Mouse (Mus musculus): ENCODE measurements at regions not wholly inside any gene's neighbourhood (a gene's known extent, or its start where the extent isn't known, plus 50 kb on each side); places are given as distances from the start of the nearest gene placed in this dataset.

- DNase-seq (ENCODE audit: low spot score in 2 of 2): no peak
Measured at GRCm38 (mm10) chr9:98791709-98792108, 50.6 kb upstream of the Prr23a1 start.

GRCm38 (mm10) chr9:98773651-98774185 is 68.6 kb upstream of the Prr23a1 start:
- peak in 1 of 2 experiments; percentile 10 for DNase-seq (ENCODE audit: low spot score in 2 of 2)

- DNase-seq (ENCODE audit: low spot score in 2 of 2): no peak
Measured at GRCm38 (mm10) chr9:98773212-98773611, 69.1 kb upstream of the Prr23a1 start.

- DNase-seq (ENCODE audit: low spot score in 2 of 2): no peak
Measured at GRCm38 (mm10) chr9:98754764-98755163, 87.5 kb upstream of the Prr23a1 start.

GRCm38 (mm10) chr9:98753356-98753953 is 88.8 kb upstream of the Prr23a1 start:
- DNase-seq (ENCODE audit: low spot score in 2 of 2): no peak

GRCm38 (mm10) chr9:98743785-98744184 is 98.5 kb upstream of the Prr23a1 start:
- no peak for DNase-seq (ENCODE audit: low spot score in 2 of 2)

GRCm38 (mm10) chr9:98727276-98727860 is 114.9 kb upstream of the Prr23a1 start:
- DNase-seq (ENCODE audit: low spot score in 2 of 2): no peak

- no peak for DNase-seq (ENCODE audit: low spot score in 2 of 2)
Measured at GRCm38 (mm10) chr9:98726638-98727037, 115.7 kb upstream of the Prr23a1 start.

GRCm38 (mm10) chr9:98722885-98723284 is 119.4 kb upstream of the Prr23a1 start:
- no peak for DNase-seq (ENCODE audit: low spot score in 2 of 2)

- DNase-seq (ENCODE audit: low spot score in 2 of 2): no peak
Measured at GRCm38 (mm10) chr9:98721381-98721780, 119.9 kb upstream of the Mrps22 start.

- DNase-seq (ENCODE audit: low spot score in 2 of 2): no peak
Measured at GRCm38 (mm10) chr9:98717701-98718270, 116.3 kb upstream of the Mrps22 start.

- DNase-seq (ENCODE audit: low spot score in 2 of 2): no peak
Measured at GRCm38 (mm10) chr9:98714661-98715060, 113.2 kb upstream of the Mrps22 start.

GRCm38 (mm10) chr9:98712826-98713225 is 111.4 kb upstream of the Mrps22 start:
- DNase-seq (ENCODE audit: low spot score in 2 of 2): no peak

- no peak for DNase-seq (ENCODE audit: low spot score in 2 of 2)
Measured at GRCm38 (mm10) chr9:98712023-98712563, 110.6 kb upstream of the Mrps22 start.

GRCm38 (mm10) chr9:98710155-98710710 is 108.8 kb upstream of the Mrps22 start:
- DNase-seq (ENCODE audit: low spot score in 2 of 2): no peak

- DNase-seq (ENCODE audit: low spot score in 2 of 2): no peak
Measured at GRCm38 (mm10) chr9:98708001-98708680, 106.7 kb upstream of the Mrps22 start.

GRCm38 (mm10) chr9:98707491-98707890 is 106.0 kb upstream of the Mrps22 start:
- no peak for DNase-seq (ENCODE audit: low spot score in 2 of 2)

- DNase-seq (ENCODE audit: low spot score in 2 of 2): no peak
Measured at GRCm38 (mm10) chr9:98704131-98704530, 102.7 kb upstream of the Mrps22 start.

- DNase-seq (ENCODE audit: low spot score in 2 of 2): no peak
Measured at GRCm38 (mm10) chr9:98703331-98703730, 101.9 kb upstream of the Mrps22 start.

- no peak for DNase-seq (ENCODE audit: low spot score in 2 of 2)
Measured at GRCm38 (mm10) chr9:98700571-98700970, 99.1 kb upstream of the Mrps22 start.

GRCm38 (mm10) chr9:98697155-98697554 is 95.7 kb upstream of the Mrps22 start:
- no peak for DNase-seq (ENCODE audit: low spot score in 2 of 2)

GRCm38 (mm10) chr9:98695035-98695434 is 93.6 kb upstream of the Mrps22 start:
- DNase-seq (ENCODE audit: low spot score in 2 of 2): no peak
